Mouse (Mus musculus) regulatory T cell (primary cell): ENCODE measurements around the gene Ugt3a1.
"Not testable (repeated sequence)": the region's sequence is repeated elsewhere in the genome, so short reads cannot be mapped to it uniquely, and the experiment has no call there.

ENCODE experiments used
- in situ Hi-C: fragments of 300-600 bp; cut with MboI, MseI; formaldehyde crosslinking; loops from one replicate; pipeline ENCODE4 v1.15.1; 2025; ENCODE audit warnings: high pct_unique_total_duplicates

Ugt3a1 gene

GRCm38 (mm10) chr15:9276838-9277295 is at the start of gene Ugt3a1:
Gene Ugt3a1 (plus strand): TSS chr15:9276888.
- in situ Hi-C loops = no loop called here

DNA sequence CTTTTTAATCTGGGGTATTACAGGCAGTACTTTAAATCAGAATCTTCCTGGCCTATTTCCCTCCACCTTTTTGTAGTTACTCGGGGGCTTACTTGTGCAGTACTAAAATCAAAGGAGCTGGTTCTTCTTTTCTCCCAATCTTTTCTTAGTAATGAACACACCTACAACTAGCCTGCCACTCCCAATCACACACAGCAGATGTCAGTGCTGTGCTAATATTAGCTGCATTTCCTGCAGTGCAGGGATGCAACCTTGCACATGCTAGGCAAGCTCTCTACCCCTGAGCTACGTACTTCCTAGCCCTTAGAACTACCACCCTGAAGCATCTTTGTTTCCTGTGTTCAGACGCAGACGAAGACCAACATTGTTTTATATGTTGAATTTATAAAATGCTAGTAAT is 45.8 kb upstream of the Ugt3a1 start:
- in situ Hi-C loops = not testable (repeated sequence)

DNA sequence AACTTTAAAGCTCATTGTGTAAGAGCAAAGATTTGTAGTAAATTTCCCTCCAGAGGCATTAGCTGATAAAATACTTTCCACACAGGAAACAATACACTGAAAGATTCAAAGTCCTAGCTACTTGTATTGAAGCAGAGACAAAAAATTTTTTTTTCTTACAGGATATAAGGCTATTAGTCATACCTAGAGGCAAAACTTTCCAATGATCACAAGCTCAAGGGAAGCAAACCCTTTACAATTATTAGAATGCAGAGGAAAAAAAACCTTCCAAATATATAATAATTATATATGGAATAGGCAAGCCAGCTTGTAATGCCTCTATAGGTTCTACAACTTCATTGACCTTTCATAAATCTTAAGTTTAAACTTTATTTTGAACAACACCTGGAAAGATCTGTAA is 30.3 kb upstream of the Ugt3a1 start:
- in situ Hi-C loops = no loop called here

DNA sequence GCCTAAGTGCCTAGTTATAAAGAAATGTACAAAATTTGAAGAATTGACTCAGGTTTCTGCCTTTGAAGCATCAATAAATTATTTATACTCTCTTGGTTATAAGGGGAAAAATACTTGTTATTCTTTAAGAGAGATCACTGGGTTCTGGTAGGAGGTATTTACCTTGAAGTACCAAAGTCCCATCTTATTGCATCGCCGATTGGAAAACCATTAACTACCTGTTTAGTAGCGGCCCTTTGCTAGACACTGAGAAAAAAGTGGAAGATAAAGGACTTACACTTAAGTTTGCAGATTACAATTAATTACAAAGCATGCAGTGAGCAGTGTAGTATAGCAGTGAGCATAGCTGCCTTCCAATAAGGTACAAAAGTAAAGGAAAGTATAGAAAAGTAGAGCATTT is 23.8 kb upstream of the Ugt3a1 start:
- in situ Hi-C loops = no loop called here

GRCm38 (mm10) chr15:9260621-9261020 is 16.1 kb upstream of the Ugt3a1 start:
- in situ Hi-C loops = no loop called here

DNA sequence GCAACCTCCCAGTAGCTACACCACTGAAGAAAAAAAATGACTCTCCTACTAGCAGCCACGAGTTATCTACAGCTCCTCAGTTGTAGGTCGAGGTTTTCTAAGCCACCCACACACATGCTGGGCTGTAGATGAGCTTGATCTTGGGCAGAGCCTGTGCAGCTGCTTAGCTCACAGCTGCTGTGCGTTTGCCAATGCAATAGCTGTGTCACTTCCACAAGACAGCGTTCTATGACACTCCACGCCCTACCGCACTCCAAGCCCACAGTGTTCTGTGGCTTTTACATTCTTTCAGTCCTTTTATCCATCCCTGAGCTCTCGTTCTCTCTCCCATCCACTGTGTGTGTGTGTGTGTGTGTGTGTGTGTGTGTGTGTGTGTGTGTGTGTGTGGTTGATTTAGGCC is 4.8 kb upstream of the Ugt3a1 start:
- in situ Hi-C loops = no loop called here

DNA sequence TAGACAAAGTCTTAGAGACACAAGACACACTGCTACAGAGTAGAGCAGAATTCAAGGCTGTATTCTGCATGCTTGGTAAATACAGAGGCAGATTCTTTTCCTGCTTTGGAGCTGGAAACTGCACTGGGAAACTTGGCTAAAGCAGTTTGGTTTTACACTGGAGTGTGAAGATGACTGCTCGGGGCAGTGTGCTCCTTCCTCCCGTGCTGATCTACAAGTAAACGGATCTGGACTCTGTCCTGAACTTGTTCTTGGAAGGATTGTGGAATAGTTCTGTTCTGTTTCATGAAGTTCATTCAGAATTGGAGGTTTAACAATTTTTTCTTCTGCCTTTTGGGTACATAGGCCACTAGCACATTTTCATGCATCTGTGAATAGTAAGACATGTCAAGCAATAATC is 2.3 kb downstream of the Ugt3a1 start:
- in situ Hi-C loops = no loop called here

DNA sequence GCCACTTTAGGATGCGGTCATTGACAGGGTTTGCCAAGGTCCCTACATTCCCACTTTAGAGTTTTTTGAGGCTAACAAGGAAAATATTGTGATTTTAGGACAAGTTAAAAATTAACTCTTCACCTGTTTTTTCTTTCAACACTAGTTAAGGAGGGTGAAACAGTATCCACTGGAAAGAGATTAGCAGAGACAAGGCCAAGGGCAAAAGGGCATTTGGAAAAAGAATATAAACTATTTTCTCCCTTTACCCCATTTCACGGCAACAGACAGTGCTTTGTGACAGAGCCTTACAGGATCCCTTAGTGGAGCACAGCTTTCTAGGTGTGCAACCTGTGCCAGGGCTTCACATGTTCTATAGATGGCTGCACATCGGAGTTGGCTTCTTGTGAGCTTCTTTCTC is 2.9 kb downstream of the Ugt3a1 start:
- in situ Hi-C loops = no loop called here

- in situ Hi-C loops = no loop called here
Observed at GRCm38 (mm10) chr15:9283165-9283564, 6.5 kb downstream of the Ugt3a1 start.

GRCm38 (mm10) chr15:9289660-9290059 is 13.0 kb downstream of the Ugt3a1 start:
- in situ Hi-C loops = no loop called here

DNA sequence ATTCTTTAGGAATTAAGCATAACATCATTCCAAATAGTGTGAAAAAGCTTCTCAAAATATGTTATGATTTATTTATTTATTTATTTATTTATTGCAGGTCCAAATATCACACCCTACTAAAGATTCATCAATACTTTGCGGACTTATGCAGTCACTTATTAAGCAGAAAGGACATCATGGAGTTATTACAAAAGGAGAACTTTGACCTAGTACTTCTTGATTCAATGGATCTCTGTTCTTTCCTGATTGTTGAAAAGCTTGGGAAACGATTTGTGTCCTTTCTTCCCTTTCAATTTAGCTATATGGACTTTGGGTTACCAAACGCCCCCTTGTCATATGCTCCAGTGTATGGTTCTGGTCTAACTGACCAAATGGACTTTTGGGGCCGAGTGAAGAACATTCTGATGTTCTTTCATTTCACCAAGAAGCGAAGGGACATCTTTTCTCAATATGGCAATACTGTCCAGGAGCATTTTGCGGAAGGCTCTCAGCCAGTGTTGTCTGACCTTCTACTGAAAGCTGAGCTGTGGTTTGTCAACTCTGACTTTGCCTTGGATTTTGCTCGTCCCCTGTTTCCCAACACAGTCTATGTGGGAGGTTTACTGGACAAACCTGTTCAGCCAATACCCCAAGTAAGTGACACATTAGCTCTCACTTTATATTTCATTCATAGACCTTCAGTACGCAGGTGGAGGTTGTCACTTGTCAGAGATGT is 29.4 kb downstream of the Ugt3a1 start:
- in situ Hi-C loops = no loop called here

GRCm38 (mm10) chr15:9334596-9334995 is 57.9 kb downstream of the Ugt3a1 start:
- in situ Hi-C loops = no loop called here

DNA sequence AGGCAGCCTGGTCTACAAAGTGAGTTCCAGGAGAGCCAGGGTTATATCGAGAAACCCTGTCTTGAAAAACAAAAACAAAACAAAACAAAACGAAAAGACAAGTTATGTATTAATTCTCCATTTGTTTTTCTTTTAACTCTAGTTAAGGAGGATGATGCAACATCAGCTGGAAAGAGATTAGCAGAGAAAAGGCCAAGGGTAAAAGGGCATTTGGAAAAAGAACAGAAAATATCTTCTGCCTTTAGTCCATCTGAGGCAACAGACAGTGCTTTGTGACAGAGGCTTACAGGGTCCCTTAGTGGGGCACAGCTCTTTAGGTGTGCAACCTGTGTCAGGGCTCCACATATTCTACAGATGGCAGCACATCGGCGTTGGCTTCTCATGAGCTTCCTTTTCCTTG is 58.7 kb downstream of the Ugt3a1 start, which contains the start of gene Ugt3a2:
Ugt3a2 (plus strand) TSS at position 210 of the 400 bp plus-strand sequence.
- in situ Hi-C loops = no loop called here

DNA sequence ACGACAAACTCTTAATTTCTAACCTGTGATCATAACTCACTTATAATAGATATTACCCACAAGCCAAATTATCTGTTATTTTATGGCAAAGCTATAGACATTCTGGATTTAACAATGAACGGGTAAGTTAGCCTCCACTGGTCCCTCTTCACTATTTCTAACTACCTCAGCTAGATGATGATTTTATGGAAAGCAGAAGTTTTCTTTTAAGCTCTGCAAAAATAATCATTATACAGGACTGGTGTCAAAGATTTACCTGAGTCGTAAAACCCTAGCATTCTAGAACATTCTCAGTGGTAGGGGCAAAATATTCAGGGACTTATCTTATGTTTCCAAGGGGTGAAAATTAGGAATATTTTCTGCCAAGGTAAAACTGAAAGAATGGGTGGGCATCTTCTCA is 59.9 kb downstream of the Ugt3a1 start:
- in situ Hi-C loops = no loop called here

GRCm38 (mm10) chr15:9337021-9337420 is 60.3 kb downstream of the Ugt3a1 start:
- in situ Hi-C loops = no loop called here

GRCm38 (mm10) chr15:9348739-9349138 is 72.1 kb downstream of the Ugt3a1 start:
- in situ Hi-C loops = no loop called here

GRCm38 (mm10) chr15:9362801-9363200 is 86.1 kb downstream of the Ugt3a1 start:
- in situ Hi-C loops = loop anchor here (10.0 kb wide), 3 partner anchors 202 to 1762 kb away; no protein-coding TSS in a partner anchor
